Mouse (Mus musculus) heart, adult 18-20 months (tissue): ENCODE measurements around the gene Scarf1. TPM values are rescaled to one million over a fixed set of nuclear protein-coding genes. Genes with fewer than 3 reads are reported as not detected.

ENCODE experiments used
- DNase-seq, 2 experiments: peaks; one replicate each; pipeline ENCODE4 v3.0.0; 2021 to 2022; ENCODE audit warnings: mixed read lengths in 1 of 2
- total RNA-seq, 2 experiments: library from RNA; stranded (reverse); gene quantifications; 2 replicates each; pipeline ENCODE4 v1.2.3; 2021

Gene Scarf1
- total RNA-seq, 2 experiments from 2014 or later, result 6.6 to 6.8 TPM

- peak; percentile 66 to 74 for DNase-seq
These were observed 2.1 kb upstream of the Scarf1 start for GRCm38 (mm10) chr11:75511213-75511612.

GRCm38 (mm10) chr11:75512301-75513018 is 880 bp upstream of the Scarf1 start:
- no peak for DNase-seq

GRCm38 (mm10) chr11:75515186-75515585 is 1.8 kb downstream of the Scarf1 start:
- no peak for DNase-seq

DNA sequence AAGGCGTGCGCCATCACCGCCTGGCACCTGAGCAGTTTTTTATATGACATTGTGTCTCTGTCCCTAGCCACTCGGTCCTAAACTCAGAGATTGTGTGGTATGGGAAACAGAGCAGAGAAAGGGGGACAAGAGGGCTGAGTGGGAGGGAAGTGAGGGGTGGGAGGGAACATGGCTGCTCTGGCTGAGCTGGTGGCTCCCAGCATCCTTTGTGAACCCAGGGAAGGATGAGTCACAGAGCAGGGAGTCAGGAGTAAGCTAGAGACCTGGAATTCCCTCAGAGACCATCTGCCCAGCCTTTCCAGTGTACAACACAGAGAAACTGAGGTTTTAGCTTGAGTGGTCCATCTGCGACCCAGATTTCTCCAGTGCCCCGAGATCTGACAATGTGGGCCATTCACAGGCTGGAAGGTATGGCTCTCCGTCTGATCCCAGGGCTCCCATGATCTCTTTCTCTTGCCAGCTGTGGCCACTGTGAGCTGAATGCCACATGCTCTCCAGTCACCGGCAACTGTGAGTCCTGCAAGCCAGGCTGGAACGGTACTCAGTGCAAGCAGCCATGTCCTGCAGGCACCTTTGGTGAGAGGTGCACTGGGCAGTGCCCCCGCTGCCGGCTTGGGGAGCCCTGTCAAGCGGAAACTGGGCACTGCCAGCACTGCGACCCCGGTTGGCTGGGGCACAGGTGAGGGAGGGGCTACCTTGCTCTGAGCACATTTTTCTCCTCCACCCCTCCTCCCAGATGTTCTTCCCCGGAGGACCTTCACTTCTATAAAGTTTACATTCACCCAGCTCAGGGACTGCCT is 6.7 kb downstream of the Scarf1 start:
- DNase-seq, result no peak

DNA sequence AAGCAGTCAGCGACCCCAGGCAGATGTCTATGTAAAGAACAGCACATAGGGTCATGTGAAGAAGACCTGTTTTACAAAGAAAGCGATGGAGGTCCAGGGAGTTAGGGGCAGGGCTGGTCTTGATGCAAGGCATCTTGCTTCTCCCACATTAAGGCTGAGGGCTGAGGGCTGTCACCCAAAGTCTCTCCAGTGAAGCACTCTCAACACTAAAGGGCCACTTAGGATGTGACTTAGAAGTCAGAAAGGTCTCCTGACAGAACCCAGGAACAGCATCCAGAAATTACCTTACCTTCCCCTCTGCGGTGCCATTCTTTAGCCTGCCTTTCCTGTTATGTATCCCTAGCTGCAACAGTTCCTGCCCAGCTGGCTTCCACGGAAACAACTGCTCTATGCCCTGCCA is 8.3 kb downstream of the Scarf1 start:
- DNase-seq, result no peak

DNA sequence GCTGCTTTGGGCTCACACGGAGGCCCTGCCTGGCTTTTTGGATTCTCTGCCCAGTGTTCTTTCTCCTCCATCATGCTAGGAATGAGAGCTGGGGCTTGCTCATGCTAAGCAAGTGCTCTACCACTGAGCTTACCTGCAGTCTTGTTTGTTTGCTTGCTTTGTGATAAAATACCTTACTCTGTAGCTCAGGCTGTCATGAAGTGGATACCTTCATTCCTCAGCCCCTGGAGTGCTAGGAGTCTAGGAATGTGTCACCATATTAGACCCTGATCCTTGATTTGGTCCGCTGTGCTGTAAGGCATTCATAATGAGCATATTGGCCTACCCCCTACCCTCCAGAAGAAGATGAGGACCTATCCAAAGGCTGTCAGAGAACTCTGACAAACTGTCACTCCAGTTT is 9.5 kb downstream of the Scarf1 start:
- DNase-seq, result no peak

DNA sequence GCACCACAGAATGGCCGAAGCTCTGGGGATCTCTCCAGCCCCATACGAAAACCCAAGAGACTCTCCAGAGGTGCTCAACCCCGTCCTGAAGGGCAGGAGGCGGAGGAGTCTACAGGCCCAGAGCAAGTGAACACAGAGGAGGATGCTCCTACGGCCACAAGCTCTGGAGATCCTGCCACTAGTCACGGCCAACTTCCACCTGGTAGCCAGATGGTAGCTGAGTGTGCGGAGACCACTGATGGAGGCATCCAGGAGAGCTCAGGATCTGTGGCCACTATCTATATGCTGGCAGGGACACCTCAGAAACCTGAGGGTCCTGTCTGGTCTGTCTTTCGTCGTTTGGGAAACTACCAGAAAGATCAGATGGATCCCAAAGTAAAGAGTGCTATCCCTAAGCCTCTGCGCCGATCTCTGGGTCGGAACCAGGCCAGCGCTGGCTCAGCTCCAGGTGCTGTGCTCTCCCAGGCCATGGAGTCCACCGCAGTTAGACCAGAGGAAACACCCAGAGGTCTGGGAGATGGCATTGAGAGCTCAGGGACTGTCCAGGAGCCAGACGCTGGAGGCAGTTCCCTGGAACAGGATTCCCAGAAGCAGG is 12.3 kb downstream of the Scarf1 start:
- peak in 1 of 2 experiments; percentile 13 for DNase-seq

DNA sequence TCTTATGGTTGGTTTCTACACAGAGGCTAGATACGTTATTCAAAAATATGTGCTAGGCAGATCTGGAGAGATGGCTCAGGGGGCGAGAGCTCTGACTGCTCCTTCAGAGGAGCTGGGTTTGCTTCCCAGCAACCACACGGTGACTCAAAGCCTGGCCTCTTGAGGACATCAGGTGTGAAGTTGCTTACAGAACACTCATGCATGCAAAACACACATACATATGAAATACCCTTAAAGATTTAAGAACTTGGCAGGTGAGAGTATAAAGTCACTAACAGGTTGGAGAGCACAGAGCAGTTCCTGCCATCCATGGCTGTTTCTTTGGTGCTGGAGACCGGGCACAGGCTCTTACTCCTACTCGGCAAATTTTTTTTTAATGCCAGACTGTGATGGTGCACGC is 13.6 kb downstream of the Scarf1 start:
- no peak for DNase-seq

DNA sequence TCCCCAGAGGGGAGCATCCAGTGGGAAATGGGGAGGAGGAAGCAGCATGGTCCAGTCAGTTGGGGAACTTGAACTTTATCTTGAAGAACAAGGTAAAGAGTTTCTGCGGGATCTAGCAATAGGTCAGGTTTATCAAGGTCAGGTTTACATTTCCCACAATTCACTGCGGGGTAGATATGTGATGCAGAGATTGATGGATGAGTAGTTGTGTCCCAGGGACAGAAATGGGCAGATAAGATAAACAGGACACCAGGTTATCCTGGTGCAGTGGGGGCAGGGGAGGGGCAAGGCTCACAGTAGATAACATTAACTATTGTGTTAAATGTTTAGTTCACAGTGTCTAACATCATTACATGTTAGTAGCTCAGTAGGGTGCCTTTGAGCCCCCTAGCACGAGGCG is 16.4 kb downstream of the Scarf1 start:
- peak in 1 of 2 experiments; percentile 6 for DNase-seq

DNA sequence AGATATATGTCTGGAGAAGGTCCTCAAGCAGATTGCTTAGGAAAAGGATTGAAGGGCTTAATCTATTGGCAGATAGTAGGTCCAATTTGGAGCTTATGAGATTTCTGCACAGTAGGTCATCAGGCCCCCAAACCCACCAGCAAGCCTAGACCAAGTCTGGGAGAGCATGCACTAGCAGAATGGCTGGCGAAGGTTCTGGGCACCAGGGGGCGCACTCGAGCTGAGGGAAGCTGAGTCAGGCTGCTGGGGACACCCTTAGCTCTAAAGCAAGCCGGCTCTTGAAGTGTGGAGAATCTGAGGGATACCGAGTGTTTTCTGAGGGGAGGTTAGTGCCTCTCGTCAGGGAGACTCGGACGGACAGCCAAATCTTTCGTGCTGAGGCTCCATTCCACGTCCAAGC is 17.0 kb downstream of the Scarf1 start:
- peak; percentile 93 to 100 for DNase-seq

- no peak for DNase-seq
These were observed 17.6 kb downstream of the Scarf1 start for GRCm38 (mm10) chr11:75530845-75531373.

GRCm38 (mm10) chr11:75531469-75532242 is 18.3 kb downstream of the Scarf1 start, which contains the start of gene Slc43a2:
Gene Slc43a2, plus strand, starts transcription at chr11:75531694.
- peak; percentile 94 to 96 for DNase-seq

GRCm38 (mm10) chr11:75532340-75533277 is 19.3 kb downstream of the Scarf1 start:
- peak; percentile 38 to 66 for DNase-seq

GRCm38 (mm10) chr11:75533314-75534015 is 20.1 kb downstream of the Scarf1 start:
- DNase-seq, result no peak

GRCm38 (mm10) chr11:75534286-75535033 is 21.1 kb downstream of the Scarf1 start:
- peak in 1 of 2 experiments; percentile 38 for DNase-seq

GRCm38 (mm10) chr11:75535106-75535795 is 21.9 kb downstream of the Scarf1 start:
- no peak for DNase-seq

DNA sequence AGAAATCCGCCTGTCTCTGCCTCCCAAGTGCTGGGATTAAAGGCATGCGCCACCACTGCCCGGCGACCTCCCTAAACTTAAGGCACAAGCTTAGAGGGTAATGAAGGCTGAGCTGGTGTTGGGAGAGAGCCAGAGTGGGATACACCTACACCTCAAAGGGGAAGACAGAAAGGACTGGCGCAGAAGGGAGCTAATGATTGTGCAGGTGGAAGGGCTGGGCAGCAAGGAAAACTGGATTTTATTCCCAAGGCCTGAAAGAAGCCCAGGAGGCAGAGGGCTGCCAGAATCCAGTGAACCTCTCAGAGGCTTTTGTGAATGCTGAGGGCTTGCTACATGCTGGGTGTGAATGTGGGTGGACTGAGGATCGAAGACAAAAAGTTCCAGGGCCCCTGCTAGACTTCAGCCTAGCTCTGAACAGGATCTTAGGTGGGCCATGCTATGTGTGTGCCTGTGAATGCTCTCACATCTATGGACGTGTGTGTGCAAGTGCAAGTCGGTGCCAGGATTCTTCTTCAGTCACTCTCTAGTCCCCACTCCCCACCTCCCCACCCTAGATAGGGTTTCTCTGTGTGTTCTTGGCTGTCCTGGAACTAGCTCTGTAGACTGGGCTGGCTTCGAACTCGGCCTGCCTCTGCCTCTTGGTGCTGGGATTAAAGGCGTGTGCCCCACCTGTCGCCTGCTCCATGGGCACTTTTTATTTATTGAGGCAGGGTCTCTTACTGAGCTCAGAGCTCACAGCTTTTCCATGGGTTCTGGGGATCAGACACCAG is 23.1 kb downstream of the Scarf1 start:
- DNase-seq, result no peak

DNA sequence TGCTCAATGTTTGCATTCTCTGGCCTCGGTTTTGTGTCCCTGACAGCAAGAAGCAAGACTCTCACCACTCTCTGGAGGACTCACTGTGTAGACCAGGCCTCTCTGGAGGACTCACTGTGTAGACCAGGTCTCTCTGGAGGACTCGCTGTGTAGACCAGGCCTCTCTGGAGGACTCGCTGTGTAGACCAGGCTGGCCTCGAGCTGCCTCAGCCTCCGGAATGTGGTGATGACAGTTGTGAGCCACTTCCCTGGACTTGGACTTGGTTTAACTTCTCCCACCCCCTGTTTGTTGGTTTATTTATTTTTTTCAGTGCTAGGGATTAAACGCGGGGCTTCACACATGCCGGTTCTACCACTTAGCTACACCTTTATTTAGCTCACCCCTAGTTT is 23.7 kb downstream of the Scarf1 start:
- DNase-seq, result no peak
